Mouse (Mus musculus) cerebellum, postnatal 14 days (tissue): ENCODE results near the gene Eps8.

ENCODE experiments used
- DNase-seq, 2 experiments: peaks; one replicate each; pipeline ENCODE4 v3.0.0; 2021; ENCODE audit warnings: mixed read lengths in 2 of 2

The Eps8 gene

DNA sequence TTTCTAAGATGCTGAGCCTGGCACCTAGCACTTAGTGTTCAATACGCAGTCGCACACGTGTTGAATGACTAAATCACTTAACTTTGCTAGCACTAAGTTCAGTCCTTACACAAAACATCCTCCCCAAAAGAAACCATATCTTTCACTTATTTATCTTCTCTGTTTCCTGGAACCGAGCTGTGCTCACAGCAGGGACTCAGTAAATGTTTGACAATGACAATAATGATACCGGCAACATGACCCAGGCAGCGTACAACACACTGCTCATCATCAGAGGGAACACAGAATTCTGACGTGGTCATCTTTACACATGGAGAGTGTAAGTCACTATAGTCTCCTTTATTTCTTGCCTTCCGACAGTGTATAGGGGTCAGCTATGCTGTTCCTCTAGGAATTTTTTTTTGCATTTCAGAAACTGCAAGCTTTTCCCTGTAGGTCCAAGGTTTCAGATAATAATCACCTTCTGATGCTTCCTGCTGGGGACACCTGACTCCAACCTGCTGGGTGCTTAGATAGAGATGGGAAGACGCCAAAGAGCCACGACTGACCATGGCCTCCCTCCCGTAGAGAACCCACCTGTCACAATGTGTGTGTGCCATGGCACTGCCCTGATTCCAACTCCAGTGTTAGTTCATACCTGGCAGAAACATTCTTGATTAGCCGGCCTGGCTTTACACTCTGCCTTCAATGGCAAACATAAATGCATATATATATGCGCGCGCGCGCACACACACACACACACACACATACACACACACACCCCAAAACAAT is 46.3 kb downstream of the Eps8 start:
- DNase-seq: peak; percentile 93 to 97

DNA sequence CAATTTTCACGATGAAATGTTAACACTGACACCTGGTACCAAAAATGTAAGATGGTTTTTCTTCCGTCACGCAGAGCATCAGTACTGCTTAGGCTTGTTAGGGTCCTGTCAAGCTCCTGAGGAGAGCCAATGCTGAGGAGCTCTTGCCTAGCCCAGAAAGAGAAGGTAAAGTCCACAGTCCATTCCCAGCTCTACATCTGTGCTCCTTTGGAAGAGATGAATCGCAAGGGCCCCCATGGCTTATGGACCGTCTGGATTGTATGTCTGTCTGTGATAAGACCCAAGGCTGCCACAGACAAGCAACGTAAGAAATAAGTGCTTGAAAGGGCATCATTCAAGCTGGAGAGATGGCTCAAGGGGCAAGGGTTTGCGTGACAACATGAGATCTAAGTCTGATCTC is 48.1 kb downstream of the Eps8 start:
- no peak for DNase-seq

DNA sequence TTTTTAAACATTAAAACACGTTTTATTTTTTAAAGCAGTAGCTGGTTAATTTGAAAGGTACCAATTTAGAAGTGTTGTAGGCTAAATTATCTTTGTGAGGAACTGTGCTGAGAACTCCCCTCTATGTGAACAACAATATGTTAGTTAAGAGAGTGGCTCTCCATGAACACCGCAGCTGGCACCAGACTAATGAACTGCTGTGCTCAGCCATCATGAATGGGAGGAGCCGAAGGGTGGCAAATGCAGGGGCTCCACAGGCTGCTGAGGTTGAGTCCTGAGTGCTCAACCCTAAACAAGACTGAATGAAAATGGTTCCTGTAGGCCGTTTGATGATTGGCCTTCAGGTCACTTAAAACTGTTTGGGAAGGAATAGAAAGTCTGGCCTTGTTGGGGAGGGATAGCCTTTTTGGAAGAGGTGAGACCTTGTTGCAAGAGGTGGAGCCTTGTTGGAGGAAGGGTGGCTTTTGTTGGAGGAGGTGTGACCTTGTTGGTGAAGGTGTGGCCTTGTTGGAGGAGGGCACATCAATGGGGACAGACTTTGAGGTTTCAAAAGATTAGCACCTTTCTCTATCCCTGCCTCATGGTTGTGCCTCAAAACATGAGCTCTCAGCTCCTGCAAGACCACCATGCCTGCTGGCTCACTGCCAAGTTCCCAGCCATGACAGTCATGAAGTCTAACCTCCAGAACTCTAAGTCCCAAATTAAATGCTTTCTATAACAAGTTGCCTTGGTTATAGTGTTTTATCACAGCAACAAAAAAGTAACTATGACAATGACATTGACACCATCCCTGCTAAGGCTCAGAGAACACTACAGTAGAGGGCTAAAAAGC is 50.0 kb downstream of the Eps8 start:
- DNase-seq: peak; percentile 62 to 66

DNA sequence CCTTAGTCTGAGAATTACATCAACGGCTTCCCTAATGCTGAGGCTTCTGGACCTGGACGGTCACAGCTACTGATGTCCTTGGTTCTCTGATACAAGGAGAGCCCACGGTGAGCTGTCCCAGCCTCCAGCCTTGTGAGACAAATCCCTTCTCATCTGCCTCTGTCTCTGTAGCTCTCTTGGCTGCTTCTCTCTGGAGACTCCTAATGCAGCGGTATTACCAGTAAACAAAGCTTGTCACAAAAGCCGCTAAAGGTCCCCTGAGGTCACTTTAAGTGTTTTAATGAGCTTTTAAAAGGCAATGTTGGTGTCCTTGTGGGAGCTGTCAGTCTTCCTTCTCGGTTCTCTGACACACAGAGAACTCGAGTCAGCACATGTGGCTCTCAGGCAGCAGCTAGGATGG is 56.4 kb downstream of the Eps8 start:
- DNase-seq: no peak

DNA sequence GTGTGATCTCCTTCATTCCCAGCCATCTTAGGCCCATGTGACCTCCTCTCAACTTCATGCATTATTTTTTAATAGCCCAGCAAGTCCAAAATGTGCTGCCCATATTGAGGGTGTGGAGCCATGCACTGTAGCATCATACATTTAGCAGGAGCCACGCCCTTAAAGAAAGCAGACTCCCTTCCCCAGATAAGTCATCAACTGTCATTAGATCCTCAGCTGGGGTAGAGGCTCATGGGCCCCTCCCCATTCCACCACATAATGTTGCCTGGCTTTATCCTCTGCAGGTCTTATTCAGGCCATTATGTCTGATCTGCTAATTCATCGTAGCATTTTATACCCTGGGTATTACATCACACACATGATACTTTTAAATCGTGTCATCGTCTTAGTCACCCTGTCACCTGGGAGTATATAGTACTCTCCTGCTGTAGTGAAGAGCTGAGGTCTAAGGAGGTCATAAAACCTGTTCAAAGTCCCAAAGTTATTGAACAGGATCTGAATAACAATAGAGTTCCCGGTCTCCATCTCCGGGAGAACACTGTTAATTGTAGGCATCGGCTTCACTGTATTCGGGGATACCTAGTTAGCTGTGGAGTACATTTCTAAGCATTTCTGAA is 57.1 kb downstream of the Eps8 start:
- DNase-seq: no peak

DNA sequence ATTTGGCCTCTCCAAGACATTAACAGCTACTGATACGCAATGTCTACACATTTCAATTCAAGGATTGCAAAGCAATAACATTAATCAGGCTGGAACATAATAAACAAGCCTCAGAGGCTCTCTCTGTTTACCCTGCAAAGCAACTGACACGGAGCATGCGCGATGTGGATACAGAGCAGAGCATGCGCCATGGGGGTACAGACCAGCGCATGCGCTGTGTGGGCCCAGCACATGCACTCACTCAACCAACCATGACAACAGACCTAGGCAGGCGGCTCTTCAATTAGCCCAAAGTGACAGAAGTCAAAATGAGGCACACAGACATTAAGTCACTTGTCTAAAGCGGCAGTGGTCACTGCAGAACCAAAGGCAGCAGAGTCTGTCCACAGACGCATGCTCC is 62.1 kb downstream of the Eps8 start:
- DNase-seq: no peak

DNA sequence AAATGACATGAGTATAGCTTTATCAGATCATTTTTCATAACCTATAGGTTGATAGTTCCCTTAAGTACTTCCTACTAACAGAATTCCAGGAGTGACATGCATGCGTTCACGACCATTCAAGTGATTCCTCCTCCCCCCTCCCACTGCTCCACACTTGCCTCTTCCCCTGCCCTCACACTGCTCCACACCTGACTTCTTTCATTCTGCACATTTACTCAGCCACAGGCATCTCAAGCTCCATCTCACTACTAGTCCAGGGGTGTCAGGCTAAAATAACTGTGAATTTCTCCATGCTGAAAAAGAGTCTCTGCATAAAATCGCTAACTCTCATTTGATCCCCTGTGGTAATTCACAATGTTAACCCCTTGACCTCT is 65.4 kb downstream of the Eps8 start:
- no peak for DNase-seq

DNA sequence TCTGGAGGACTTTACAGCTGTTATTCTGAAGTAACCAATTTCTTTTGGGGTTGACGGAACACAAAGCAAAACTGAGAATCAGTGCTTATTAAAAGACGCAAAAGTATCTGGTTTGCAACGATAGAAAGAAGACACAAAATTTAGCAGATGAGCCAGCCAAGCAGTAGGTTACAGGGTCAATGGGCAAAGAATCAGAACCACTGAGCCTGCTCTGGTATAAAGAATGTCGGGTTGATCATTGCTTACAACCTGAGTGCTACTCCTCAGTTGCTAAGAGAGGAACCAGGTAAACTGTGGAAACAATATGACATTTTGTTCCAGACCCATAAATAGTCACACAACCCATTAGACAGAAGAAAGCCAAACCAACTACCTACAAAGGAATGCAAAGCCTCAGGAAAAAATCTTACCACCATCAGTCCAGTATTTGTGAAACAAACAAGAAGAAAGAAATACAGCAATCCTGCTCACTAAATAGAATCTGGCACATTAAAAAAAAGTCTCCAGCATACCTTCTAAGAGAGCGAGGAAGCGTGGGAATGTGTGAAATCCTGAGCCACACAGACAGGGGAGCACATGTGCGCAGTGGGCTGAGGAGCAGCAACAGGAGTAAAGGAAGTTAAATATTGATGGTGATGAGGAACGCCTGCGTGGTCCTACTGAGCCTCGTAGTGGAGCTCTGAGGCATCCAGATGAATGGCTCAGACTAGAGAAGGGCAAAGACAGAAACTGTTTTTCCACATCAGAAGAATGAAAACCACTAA is 66.0 kb downstream of the Eps8 start:
- no peak for DNase-seq

DNA sequence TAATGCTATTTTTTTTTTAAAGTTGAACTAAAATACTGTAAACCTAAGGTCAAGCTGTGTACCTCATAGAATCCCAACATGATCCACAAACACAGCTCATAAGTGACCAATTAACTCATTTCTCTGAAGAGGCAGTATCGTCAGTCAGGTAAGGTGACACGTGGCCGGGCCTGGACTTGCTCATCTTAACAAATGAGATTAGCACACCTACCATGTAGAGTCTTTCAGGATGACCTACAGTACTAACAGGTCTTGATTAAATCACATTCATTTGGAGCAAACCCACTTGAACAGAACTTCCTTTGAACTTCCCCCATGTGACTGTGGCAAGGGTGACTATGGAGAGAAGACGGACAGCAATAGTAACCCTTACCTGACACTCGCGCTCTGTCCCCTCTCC is 66.8 kb downstream of the Eps8 start:
- DNase-seq: no peak

DNA sequence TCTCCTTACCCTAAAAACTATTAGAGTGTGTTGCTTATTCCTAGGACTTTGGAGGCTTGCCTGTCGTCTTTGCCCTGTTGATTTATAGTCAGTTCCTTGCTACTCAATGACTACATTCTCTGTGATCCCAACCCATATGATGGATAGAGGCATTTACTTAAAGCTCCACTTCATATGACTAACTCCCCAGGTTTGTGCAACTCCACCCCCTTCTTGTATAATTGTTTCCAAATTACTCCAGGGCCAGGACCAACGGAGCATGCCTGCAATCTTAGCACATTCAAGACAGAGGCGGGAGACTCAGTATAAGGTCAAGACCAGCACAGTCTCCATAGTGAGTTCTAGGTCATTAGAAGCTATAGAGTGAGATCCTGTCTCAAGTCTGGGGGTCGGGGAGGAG is 69.4 kb downstream of the Eps8 start:
- no peak for DNase-seq

DNA sequence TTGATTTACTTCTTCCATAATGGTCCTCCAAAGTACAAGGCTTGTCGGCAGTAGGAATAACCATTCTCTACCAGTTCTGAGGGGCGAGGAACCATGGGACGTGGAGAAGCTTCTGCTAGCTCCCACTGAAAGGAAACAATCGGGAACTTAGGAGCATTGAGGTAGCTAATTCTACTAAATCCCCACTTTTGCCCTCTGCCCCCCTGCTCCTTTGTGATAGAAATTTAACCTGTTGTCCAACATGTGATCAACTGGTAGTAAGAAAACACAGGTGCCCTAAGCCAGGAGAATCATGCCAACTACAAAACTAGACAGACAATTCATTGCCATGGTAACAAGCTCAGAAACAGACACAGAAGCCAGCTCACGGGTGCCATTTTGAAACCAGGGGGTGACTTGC is 71.6 kb downstream of the Eps8 start:
- no peak for DNase-seq

DNA sequence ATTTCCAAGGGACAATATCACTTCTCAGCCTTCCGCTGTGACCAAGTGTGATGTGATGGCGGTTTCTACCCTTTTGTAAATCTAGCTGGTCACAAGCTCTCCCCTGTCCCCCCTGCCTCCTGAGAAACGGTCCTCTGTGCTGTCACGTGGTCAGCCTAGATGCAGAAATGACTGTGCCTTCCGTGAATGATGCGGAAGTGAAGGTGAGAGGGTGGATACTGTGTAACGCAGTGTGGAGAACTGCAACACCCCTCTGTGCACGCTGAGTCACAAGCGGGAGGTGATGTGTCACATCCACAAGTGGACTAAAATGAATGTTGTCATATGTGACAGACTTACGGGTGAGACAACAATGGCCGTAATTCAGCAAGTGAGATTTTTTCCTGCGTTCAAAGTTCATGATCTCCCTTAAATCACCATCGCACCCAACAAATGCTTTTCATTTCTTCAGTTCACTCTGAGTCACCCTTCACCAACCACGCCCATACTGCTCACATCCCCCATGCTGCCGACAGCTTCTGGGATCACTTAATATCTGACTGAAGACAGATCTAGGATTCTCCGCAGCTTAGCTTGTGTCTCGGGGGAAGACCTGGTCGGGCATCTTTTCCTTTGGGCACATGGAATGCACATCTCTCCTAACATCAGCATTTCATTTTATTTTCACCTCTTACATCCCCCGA is 72.3 kb downstream of the Eps8 start:
- DNase-seq: no peak

DNA sequence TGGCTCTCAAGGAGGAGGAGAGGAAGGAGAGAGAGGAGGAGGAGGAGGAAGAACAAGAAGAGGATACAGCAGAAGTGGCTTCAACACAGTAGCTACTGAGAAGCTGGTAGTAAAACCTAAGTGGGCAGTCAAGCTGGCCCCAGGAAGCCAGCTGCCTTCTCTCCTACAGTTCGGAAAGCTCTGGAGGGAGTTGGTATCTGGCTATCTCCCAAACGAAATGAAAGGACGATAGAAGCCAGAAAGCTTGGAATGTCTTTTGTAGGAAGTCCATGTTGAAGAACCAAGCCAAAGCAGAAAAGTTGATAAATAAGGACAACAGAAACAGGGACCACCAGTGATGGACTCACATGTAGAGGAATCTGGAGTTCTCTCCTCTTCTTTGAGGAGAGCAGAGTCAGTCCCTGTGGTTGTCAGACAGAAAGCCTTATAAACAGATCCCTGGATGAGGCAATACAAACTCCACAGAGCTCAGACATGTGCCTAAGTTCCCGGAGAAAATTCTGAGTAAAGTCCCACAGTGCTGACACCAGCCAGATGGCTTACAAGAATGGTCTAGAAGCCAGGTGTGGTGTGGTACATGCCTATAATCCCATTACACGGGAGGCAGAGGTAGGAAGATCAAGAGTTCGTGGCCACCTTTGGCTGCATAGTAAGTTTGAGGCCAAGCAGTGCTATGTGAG is 73.2 kb downstream of the Eps8 start:
- DNase-seq: no peak

DNA sequence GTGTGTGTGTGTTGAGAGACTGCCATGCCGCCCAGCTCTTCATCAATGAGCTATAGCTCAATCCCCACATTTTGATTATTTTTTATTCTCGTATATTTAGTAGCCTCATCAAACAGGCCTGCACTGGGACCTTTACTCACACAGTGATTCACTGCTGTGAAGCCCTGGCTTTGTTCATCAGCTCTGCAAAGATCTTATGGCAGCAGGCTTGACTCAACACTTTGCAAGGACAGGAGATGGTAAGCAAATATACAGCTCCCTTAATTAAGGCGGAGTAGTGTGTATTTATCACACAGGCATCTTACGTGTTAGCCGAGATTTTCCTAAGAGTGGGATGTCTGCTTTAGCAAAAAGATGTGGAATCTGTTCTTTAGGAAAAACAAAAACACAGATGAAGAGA is 74.2 kb downstream of the Eps8 start:
- no peak for DNase-seq

DNA sequence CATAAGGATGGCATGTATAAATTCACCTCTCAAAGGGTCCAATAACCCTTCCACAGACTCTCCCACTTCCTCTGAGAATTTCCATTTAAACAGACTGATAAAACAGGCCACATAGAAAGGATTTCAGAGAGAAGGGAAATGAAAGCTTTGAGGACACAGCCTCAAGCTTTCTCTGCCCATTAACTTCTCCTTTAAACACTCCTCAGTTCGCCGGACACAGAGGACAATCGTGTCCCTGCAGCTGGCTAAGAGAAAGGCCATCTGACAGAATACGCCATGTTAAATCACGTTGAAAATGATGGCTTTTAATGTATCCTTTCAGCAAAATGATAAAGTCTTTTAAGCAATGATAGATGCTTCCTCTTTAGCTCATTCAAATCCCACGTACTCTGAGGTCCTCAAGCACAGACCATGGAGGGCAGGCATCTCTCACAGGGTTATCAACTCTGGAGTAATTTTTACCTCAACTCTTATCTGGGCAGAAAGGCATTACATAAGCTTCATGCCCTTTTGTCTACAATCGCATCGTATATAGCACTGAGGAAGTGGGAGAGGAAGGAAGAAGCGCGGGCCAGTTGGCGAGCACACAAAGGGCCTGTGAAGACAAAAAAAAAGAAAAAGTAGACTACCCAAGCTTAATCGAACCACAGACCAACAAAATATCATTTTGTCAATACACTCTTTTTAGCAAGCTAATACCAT is 77.9 kb downstream of the Eps8 start:
- no peak for DNase-seq

DNA sequence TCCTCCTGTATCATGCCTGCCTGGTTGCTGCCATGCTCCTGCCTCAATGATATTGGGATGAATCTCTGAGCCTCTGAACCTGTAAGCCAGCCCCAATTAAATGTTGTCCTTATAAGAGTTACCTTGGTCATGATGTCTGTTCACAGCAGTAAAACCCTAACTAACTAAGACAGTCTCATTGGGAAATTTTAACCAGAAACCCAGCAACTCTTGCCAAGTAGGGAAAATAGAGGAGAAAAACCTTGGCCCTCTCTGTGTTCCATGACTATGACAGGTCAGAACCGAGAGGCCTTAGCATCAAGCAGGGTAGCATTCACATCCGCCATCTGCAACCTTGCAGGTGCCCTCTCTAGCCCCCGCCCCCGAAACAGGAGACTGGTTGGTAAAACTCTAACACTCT is 78.6 kb downstream of the Eps8 start:
- DNase-seq: no peak

DNA sequence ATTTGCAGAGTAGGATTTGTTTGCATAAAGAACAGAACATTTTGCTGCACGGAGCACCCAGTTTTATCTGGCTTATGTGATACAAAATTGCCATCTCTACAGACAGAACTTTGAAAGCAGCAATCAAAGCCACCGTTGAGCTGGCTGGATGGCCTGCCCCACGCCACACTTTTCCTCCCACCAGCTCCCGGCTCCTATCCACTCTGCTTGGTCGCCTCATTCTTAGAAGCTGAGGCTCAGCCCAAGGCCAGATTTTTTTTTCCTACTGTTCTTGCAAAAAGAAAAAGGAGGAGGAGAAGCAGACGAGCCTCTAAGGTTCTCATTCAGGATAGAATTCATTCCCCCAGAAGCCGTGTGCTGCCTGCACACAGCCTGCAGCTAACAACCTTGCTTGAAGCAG is 80.8 kb downstream of the Eps8 start:
- no peak for DNase-seq

DNA sequence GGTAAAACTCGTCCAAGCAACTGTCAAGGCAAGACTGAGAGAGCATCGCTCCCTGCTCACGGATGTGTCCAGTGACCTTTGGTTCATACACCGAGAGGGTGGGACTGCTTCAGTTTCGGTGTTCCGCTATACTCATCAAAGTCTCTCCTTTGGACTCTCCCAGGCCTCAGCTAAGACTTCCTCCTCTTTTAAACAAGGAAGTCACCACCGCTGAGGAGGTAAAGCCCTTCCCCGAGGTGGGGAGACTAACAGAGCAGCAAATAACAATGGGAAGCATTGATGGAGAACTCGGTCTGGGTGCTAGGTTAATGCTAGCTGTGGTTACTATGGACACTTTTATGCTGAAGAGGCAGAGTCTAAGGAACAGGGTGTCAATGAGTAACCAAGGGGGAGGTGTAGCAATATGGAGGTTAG is 84.0 kb downstream of the Eps8 start:
- no peak for DNase-seq

DNA sequence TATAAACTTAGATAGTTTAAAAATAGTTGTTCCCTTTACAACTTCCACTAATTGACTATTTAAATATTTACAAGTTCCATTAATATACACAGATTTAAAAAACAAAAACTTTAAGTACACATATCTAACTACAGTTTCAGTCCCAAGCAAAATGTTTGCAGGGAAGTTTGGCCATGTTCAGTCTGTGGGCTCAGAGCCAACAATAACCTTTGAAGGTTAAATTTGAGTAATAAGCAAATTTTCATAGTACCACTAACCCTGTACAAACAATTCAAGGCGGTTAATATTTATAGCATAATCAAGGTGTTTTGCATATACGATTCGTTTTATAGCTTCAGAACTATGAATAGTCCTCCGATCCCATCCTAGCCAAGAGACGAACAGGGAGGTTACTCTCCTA is 84.7 kb downstream of the Eps8 start:
- no peak for DNase-seq

DNA sequence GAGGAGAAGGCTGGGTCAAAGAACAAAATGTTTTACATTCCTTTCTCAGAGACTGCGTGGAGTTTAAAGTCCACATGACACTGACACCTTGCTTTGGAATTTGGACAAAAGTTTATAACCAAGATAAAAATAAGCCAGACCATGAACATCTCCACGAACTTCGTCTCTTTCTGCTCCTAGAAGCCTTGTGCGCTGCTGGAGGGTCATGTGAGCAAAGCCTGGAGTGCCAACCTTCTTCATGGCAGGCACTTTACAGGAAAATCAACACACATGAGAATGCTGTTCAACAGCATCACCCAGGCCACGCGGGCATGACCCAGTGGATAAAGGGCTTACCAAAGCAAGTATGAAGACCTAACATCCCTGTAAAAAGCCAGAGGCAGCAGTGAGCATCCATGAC is 85.6 kb downstream of the Eps8 start:
- DNase-seq: no peak

DNA sequence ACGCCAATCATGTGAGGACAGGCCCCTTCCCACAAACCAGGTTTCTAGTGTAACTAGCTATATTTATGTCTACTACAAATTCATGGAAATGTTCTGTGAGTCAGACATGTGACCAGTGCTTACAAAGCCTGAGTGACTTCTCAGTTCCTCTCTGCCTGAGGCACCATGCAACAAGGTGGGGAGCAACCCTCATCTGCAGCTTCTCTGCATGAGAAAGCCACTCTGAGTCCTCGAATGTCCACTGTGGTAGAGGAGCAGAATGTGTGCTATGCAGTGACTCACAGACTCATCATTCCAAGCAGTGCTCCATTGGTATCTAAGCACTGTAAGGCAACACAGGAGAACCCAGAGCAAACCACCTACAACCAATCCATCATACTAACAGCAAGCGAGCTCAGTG is 88.8 kb downstream of the Eps8 start:
- DNase-seq: no peak
